Mouse (Mus musculus) urinary bladder, postnatal 14 days (tissue): ENCODE data around the gene Olfr765.
"Not testable (repeated sequence)": the region's sequence is repeated elsewhere in the genome, so short reads cannot be mapped to it uniquely, and the experiment has no call there.

Source experiments
- DNase-seq: peaks from one replicate; pipeline ENCODE4 v3.0.0; 2021; ENCODE audit warnings: low spot score

The Olfr765 gene

DNA sequence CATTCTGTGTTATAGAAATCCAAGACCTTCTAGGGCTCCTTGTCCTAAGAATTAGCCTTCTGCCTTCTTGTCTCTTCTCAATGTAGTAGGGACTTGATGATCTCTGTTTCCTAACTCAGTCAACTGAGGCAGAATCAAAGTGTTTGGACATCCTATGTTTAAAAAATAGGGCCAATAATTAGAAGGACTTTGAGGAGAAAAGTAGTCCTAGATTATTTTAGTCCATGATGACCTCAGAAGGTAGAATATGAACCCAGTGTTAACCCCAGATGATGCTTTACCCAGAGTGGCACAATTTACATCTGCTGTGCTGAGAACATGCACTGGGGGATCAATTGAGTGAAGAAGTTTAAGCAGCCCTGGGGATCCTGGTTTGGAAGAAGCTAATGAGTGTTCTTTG lies at the start of gene Olfr765:
Olfr765 (minus strand) TSS at position 101 of the 400 bp plus-strand sequence.
- DNase-seq = not testable (repeated sequence)

DNA sequence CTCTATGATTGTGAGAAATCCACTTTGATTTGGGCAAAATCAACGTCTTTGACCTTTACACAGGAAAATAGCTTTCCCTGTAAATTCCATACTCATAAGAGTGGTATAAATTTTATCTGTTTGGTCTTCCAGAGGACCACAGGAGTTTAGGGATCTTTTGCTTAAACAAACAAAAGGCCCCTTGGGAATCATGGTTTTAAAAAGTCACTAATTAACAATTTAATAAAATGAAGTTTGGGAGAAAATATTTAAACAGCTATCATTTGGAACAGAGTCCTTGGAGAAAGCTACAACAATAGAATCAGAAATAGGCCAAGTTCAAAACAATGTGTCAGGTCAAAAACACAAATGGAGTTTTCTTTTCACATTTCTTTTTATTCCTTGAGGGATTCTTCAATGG lies 49.5 kb upstream of the Olfr765 start, which contains the start of gene Olfr768:
Olfr768 (minus strand) TSS at position 101 of the 400 bp plus-strand sequence.
- no peak for DNase-seq

DNA sequence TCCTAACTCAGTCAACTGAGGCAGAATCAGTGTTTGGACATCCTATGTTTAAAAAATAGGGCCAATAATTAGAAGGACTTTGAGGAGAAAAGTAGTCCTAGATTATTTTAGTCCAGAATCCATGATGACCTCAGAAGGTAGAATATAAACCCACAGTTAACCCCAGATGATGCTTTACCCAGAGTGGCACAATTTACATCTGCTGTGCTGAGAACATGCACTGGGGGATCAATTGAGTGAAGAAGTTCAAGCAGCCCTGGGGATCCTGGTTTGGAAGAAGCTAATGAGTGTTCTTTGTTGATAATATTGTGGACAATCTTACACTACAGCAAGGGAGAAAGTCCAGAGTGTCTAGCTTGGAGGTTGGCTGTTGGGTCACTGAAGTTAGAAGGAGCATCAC lies 33.0 kb upstream of the Olfr765 start, which contains the start of gene Olfr767:
Olfr767 (minus strand) TSS at position 101 of the 400 bp plus-strand sequence.
- DNase-seq = not testable (repeated sequence)

- DNase-seq = no peak
These were observed 19.1 kb upstream of the Olfr765 start, which contains the start of gene Olfr766-ps1 for GRCm38 (mm10) chr10:129068877-129069276. Olfr766-ps1 (minus strand) TSS chr10:129068977.

GRCm38 (mm10) chr10:129039796-129040195 lies 10.0 kb downstream of the Olfr765 start, which contains the start of gene Olfr764-ps1:
Olfr764-ps1 (minus strand) TSS chr10:129039896.
- DNase-seq = no peak

- DNase-seq = no peak
These were observed 21.5 kb downstream of the Olfr765 start for GRCm38 (mm10) chr10:129028343-129028742.

GRCm38 (mm10) chr10:129026018-129026662 lies 23.7 kb downstream of the Olfr765 start:
- peak; percentile 48 for DNase-seq

- DNase-seq = no peak
These were observed 26.5 kb downstream of the Olfr765 start for GRCm38 (mm10) chr10:129023319-129023718.

DNA sequence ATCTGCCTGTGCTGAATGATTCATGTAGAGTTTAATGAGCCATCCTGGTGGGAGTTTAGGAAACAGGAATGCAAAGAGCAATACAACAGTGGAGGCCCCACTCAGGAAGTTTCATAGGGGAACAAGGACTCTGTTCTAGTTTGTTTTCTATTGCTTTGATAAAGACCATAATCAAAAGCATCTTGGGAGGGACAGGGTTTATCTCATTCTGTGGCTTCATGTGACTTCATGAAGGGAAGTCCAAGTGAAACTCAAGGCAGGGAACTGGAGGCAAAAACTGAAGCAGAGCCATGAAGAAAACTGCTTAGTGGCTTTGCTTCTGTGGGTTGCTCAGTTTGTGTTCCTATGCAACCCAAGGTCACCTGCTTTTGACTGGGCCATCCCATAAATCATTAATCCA lies 35.3 kb downstream of the Olfr765 start:
- no peak for DNase-seq

GRCm38 (mm10) chr10:129011511-129011910 lies 38.3 kb downstream of the Olfr765 start:
- not testable (repeated sequence) for DNase-seq

DNA sequence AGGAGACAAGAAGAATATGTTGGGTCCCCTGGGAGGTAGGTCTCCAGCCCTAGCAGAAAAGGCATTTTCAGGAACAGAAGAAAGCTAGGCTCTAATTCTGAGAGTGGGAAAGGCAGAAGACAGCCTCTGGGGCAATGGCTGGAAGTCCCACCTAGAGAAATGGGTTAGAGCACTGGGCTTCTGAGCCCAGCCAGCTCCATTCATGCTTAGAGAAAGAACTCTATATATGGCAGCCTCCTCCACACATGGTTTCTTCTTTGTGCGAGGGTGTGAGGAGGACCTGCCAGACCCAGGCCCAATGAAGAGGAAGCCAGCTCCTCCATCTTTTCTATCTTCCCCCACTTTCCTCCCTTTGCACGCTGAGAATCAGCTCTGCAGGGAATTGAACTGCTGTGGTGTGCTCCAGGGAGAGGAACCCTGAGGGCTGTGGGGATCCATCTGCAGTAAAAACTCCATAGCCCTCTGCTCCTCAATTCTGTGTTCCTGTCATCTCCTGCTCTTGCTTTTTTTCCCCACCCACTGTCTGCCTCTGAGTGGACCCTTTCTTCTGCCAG lies 39.4 kb downstream of the Olfr765 start, which contains the start of gene Olfr763:
Olfr763 (plus strand) TSS at position 504 of the 554 bp plus-strand sequence.
- no peak for DNase-seq

GRCm38 (mm10) chr10:129004032-129004920 lies 45.5 kb downstream of the Olfr765 start:
- DNase-seq = no peak

- no peak for DNase-seq
These were observed 53.2 kb downstream of the Olfr765 start for GRCm38 (mm10) chr10:128996523-128997040.

DNA sequence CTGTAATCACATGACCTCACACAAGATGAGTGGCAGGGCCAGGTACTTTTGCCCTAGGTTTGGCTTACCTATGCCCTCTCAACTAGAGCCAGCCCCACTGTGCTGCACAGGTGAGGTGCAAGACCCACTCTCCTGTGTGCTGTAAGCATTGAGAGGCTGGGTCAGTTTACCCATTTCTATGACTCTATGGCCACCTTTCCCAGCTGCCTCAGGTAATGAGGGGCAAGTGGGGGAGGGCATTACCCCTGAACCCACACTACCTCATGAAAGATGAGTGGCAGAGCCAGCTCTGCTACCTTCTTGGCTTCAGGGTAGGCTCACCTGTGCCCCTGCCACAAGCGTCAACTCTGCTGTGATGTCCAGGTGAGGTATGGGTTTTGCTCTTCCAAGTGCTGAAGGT lies 54.0 kb downstream of the Olfr765 start:
- no peak for DNase-seq
